Mouse (Mus musculus) erythroblast, adult 5-6 weeks (primary cell): ENCODE results near the gene Fam167b. TPM values are rescaled to one million over a fixed set of nuclear protein-coding genes. Genes with fewer than 3 reads are reported as not detected.
A peak's percentile ranks its signal among the peaks of the same experiment; 100 is the strongest.

Experiments
- ATAC-seq: replicated peaks from 2 replicates; pipeline ENCODE4 v1.8.0; 2016; ENCODE audit warnings: moderate number of reproducible peaks, mild to moderate bottlenecking, moderate TSS enrichment, inconsistent platforms; ENCODE audit not compliant: poor library complexity, low FRiP score, severe bottlenecking
- total RNA-seq, 2 experiments: library from RNA; stranded (forward) in 1 of 2; stranded (reverse) in 1 of 2; fragments of 150-400 nt in 1 of 2; fragments of 200-764, 138-1000 nt in 1 of 2; gene quantifications; 2 replicates each; pipeline versions ENCODE4 v1.2.3 to v1.2.4; 2015 to 2017; ENCODE audit warnings: low replicate concordance in 2 of 2

Fam167b gene
- total RNA-seq (2015; ENCODE audit: low replicate concordance), result not detected in 2 replicates
- total RNA-seq (2017; ENCODE audit: low replicate concordance), result not detected in 2 replicates

DNA sequence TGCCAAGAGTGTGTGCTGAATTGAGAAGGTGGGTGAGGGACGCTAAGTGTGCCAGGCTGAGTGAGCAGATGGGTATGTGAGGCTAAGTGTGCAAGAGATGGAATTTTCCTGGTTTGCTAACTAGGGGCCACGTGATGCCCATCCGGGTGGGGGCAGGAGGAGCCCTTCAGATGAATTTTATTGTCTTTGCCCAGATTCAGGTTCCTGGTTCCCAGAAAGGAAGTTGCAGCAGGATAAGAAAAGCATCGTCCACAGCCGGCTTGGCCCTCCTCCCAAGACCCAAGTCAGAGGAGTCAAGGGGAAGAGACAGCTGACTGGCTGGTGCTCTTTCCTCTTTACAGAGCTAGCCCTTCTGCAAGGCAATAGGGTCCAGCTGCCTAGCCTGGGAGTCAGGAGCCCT is at the start of gene Fam167b:
Gene Fam167b (minus strand): TSS at position 84 of the 400 bp plus-strand sequence.
- ATAC-seq, result no peak

DNA sequence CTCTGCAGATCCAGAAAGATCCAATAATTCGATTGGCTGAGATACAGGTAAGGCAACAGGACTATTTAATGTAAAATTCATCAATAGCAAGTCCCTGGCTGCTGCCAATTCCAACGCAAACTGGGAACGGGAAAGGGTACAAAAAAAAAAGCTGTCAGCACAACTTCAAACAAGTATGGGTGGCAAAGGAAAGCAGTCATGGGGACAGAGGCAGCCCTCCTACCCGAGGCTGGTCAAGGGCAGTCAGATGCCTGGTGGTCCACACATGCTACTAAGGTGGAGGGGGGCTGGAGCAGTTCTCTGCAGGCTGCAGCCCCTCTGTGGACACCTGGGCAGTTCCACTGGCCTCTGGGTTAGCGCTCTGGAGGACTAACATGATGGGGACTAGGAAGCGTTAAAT is 47.7 kb upstream of the Fam167b start:
- ATAC-seq, result no peak

DNA sequence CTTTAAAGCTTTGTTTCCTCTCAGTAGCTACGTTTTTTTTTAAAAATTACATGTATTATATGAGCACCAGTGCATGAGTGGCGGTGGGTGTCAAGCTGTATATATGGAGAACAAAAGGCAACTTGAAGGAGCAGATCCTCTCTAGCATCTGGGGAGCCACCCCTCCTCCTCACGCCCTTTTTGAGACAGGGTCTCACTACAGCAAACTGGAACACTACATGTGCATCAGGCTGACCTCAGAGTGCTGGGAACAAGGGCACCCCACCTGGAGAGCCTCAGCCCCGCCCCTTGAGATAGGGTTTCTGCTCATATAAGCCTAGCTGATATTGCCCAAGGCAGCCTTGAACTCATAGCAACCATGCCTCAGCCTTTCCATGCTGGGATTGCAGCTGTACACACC is 47.1 kb upstream of the Fam167b start:
- no peak for ATAC-seq

DNA sequence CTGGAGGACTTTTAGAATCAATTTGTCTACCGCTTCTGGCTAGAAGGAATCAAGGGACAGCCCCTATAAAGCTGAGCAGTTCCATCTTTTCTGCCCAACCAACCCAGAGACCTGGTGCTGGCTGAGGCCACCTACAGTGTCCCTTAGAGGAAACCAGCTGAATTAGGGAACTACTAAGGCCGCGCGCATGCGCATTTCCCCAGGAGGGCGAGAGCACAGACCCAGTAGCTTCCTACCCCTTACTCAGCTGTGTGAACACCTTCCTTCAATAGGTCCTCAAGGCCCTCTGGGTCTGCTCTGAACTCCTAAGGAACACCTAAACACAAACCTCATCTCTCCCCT is 46.7 kb upstream of the Fam167b start:
- ATAC-seq, result peak; percentile 22; the same call in 1 of the 2 replicates

DNA sequence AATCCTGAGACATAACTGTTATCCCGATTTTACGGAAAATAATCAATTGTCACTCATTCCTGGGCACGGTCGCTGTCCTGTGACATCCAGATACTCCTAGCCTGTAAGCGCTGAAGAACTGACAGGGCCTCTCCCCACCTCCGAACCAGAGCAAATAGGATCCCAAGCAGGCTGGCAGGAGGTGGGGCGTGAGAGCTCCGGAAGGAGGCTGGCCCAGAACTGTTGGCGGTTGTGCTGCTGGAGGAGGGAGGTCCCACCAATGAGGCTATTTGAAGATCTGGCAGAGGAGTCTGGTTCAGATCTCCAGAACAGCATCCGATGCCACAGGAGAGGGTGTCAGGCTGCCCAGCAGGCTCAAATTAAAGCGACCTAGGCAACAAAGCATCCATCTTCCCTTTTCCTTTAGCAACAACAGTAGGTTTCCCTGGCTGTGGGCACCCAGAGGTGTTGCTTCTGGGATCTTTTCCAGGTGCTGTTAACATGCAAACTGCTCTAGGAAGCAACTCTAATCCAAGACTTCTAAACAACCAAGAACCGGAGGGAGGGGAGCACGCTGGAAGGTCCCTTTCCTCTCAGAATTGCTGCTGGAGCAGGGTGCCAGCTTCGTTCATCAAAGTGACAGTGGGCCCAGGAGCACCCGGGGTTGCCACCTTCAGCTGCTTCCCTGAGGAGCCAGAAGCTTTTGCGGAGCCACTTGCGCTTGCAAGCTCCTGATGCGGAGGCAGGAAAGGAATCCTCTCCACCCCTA is 46.1 kb upstream of the Fam167b start:
- ATAC-seq, result peak; percentile 94

DNA sequence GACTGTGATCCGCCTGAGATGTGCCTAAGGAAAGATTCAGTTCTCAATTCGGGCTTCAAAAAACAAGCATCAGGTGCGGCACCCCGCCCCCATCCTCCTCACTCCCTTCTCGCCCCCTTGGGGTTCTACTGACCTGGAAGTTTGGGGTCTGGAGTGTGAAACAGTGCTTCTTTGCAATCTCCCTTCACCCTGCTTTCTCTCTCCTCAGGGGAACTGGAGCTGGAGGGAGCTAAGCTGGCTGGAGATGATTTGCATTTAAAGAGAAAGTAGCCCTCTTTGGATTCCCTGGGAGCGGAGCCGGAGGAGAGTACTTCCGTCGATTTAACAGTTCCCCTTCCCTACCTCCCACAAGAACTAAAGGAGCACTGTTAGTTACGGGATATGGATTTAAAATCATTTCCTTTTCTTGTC is 45.3 kb upstream of the Fam167b start, which contains the start of gene Ccdc28b:
Gene Ccdc28b (minus strand): TSS at position 267 of the 411 bp plus-strand sequence.
- ATAC-seq, result no peak

DNA sequence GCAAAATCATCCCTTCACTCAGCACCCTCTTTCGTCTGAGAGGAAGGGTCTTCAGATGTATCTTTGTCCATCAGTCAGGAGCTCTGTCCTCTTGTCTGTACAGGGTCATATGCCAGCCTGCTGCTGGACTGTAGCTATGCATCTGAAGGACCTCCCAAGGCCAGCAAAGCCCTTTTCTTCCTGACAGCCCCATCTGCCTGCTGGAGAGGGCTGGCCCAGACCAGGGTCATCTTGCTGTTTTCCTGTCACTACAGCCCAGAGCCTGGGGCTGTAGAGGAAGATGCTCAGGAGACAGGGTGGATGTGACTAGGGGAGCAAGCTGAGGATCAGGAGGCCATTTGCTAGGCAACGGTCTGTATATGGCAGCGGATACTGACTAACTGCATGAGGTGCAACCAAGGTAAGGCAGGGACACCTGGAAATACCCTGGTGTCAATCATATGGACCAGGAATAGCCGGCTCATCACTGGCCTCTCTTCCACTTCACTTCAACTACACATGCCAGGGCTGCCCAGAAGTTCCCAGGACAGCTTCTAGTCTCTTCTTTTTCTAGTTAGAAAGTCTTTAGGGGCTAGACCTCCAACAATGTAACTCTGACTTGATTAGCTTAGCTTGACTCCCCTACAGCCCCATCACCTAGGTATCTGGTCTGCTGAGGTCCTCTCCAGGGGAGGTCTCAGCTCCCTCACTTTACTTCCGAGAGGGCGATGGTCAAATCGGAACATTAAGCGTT is 44.6 kb upstream of the Fam167b start:
- no peak for ATAC-seq

DNA sequence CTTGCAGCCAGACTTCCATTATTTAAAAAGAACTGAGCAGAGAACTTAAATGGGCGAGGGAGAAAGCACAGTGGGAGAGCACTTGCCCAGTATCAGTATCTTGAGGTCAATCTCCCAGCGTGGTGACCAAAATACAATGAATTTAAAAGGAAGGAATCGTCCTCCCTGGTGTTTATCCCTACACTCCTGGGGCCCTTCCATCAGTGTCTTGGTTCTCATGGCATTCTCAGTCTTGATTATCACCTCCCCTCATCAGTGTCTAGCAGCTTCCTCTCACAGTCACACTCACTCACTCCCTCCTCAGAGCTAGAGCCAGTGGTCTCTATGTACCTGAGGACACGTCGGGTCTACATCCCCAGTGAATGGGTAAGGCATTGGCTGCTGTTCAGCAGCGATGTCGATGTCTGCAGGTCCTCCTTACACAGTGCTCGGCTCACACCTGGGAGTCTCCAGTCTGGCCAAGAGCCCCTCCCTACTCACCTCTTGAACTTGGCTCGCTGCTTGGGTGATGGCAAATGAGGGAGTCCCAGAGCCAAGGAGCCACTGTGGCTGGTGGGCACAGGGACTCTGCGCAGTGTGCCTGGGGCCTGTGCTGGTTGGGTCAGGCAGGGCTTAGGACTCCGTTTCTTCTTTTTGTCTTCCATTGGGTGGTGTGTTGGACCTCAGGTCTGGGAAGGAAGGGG is 43.9 kb upstream of the Fam167b start:
- no peak for ATAC-seq

DNA sequence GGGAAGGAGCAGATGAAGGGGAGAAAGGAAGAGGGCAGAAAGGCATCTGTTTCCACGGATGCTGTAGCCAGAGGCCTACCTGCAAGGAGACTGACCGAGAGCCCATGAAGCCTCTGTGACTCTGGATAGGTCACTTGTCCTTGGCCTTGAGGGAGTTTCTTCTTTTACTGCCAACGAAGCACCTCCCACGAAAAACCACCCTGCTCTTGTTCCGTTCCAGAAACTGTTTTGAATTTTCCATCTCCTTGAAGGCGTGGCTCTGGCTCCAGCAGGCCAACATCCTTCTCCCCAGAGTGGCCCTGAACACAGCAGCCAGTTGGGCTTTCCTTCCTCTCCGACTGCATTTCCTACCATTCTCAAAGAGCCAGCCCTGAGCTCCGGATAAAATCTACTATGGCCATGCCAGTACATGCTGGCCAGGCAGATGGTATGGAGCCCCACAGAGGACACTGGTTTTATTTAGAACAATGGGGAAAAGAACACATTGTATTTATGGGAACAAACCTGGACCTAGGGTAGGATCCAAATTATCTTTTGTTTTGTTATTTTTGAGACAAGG is 43.0 kb upstream of the Fam167b start:
- no peak for ATAC-seq

DNA sequence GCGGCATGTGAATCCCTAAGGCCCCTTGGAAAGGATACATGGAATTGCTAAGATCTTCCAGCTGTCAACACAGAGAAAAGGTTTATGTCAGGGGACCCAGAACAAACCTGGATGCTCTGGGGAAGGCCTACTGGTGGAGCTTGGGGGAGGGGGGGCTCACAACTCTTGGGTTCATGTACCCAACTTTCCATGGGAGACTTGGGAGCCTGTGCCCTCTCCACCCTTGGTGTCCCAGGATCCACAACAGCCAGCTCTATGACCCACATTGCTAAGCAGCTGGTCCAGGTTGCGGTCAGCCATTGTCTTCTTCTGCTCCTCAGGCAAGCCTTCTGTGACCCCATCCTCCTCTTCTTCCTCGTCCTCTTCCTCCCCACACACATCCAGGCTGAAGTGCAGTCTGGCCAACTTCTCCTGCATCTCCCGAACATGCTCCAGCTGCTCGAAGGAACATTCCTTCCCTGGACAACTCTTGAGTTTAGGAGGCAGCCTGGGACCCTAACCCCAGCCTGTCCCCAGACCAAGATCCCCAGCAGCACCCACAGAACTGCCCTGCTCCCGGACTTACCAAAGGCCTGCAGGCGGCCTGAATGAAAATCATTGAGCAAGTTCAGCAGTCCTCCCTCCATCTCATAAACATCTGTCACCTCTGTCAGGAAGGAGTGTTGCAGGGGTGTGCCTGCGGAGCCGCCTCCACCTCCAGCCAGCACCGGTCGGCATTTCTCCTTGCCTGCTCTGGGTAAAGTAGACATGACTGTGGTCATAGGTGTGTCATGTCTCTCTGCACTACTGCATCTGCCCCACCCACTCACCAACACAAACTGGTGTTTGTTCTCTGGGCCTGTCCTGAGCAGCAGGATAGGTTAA is 42.3 kb upstream of the Fam167b start:
- ATAC-seq, result no peak

DNA sequence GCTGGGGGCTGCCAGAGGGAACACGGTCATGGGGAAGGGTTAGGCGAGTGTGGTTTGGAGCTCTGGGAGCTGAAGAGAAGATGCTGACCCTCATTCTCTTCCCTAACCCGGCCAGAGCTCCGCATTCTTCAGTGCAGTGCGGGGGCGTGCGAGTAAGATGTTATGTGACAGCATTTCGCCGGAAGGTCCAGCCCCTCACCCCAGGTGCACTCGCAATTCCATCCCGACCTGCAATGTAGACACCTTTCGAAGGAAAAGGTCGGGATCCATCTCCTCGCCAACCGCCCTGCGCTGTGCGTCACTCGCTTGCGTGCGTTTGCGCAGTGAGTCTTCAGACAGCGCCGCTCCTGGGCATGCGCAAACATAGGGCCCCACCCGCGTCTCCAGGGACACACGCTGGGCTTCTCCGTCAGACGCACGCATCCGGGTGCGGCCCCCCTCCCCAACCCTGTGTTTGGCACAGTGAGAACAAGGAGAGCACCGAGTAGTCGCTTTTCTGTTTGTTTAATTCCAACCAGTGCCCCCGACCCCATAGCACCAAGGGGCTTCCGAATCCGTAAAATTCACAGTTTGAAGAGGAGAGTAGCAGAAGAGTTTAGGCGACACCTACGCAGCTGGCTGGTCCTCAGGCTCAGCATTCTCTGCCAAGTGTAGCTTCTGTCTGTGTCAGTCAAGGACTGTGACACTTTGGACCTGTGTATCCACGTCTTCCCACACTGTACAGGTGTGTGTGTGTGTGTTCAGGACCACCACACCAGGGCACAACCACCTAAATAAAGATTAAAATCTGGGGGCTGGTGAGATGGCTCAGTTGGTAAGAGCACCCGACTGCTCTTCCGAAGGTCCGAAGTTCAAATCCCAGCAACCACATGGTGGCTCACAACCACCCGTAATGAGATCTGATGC is 40.7 kb upstream of the Fam167b start, which contains the start of gene Iqcc:
Gene Iqcc (minus strand): TSS at position 314 of the 906 bp plus-strand sequence.
- ATAC-seq, result peak; percentile 95

DNA sequence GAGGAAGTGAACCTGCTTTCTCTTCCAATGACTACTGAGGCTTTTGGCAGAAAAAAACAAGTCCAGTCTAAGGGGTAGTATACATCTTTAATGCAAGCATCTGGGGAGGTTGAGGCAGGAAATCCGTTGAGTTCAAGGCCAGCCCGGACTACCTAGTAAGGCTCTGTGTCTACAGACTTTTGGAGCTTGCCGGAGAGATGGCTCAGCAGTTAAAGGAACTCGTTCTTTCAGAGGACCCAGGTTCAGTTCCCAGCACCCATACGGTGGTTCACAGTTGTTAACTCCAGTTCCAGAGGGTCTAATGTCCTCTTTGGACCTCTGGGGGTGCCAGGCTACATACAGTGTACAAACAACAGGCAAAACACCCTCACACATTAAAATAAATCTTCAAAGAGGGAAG is 39.7 kb upstream of the Fam167b start:
- ATAC-seq, result no peak

DNA sequence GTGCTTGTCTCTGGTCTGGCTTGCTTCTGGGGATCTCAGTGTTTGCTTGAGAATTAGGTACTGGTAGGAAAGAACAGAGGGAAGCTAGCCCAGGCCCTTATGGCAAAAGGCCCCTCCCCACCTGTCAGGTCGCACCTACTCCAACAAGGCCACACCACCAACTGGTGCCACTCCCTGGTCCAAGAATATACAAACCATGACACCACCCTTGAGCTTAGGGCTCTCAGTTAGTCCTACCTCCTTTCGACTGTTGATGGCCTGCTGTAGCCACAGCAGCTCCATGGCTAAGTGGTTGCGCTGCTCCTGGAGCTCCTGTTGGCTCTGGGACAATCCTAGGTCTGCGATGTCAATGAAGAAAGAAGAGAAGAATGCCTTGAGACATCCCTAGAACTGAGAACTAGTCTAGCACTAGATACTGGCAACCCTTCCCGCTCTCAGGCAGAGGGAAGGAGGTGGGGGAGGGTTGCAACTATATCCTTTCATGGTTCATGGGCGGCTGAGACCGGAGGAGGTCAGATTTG is 38.8 kb upstream of the Fam167b start:
- no peak for ATAC-seq

DNA sequence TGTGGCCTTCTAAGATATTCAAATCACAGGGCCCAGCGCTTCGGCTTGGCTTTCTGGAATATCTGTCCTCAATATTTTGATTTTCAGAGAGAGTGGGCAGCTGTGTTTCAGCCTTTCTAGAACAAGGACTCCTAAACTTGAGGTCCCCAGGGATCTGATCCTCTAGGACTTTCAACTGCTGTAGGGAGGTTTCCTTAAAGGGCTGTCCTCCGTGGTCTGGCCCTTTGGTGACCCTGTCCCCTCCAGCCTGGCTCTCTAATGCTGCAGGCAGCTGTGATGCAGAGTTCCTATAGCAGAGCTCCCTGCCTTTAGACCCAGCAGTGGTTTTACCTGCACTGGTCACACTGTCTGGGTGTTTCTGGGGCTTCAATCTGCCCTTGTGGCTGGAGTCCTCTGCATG is 38.3 kb upstream of the Fam167b start:
- ATAC-seq, result no peak

DNA sequence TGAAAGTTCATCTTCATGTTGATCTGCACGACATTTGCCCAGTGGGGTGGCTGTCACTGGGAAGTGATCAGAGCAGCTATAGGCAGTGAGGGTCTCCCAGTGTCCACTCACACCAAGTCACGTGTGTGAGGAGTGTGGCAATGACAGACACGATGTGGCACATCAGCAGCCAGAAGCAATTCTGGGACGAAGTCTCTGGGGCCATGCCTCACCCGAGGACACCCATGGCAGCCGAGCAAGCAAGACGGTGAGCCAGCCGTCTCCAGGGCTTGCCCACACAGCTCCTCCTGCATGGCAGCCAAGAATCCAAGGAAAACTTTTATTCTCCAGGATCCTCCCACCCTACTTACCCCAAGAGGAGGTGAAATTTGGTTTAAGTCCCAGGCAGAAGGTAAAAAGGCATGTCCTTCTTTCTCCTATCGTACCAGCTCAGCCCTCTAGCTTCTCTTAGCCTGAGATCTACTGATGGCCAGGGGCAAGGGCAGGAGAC is 37.5 kb upstream of the Fam167b start:
- ATAC-seq, result no peak

DNA sequence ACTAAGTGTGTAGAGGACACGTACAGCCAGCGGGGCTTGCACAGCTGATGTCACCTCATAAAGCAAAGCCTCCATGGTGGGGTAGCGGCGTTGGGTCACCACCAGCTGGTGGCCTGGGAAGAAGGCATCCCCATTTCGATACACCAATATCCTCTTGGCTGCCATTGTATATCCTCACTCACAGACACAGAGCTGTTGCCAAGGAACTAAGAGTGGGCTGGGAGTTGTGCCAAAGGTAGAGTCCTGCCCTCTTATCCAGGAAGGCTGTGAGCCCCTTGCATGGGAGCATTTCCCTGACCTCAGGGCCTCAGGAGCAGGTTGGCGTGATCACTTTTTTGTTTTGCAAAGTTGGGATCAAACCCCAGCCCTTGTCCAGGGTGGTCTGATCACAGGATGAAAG is 35.7 kb upstream of the Fam167b start, which contains the start of gene Dcdc2b:
Gene Dcdc2b (minus strand): TSS at position 165 of the 400 bp plus-strand sequence.
- no peak for ATAC-seq

DNA sequence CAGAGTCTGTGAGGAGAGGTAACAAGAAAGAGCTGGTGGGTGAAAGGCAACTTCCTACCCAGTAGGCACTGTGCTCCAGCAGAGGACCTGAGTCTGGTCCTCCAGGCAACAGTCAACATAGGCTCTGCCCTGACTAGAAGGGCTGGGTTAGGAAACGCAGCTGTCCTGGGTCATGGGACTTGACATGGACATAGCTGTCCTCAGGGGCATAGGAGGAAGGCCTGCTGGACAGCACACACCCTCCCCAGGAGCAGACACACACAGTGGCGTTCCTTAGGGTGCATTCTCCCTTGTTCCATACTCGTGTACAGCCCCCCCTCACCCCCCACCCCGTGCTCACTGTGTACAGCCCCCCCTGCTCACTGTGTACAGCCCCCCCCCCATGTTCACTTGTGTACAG is 32.1 kb upstream of the Fam167b start:
- ATAC-seq, result no peak

DNA sequence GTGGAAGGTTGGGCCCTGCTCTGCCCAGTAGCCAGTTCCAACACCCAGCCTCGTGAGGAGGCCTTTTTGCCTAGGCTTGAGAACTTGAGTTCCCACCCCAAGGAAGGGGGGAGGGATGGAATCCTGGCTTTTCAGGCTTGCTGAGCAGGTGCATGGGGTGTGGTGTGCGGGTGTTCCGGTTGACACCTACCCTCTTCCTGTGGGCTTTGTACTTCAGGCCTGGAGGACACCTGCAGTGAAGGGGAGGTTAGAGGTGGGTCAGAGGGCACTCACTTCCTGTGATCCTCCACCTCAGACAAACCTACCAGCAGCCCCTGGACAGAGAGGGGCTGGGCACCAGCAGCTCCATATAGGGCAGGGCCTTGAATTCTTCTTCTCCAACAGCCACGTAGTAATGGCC is 31.7 kb upstream of the Fam167b start:
- no peak for ATAC-seq
